ENCODE assay signal across 20 mouse cellular contexts in the genomic region with DNA sequence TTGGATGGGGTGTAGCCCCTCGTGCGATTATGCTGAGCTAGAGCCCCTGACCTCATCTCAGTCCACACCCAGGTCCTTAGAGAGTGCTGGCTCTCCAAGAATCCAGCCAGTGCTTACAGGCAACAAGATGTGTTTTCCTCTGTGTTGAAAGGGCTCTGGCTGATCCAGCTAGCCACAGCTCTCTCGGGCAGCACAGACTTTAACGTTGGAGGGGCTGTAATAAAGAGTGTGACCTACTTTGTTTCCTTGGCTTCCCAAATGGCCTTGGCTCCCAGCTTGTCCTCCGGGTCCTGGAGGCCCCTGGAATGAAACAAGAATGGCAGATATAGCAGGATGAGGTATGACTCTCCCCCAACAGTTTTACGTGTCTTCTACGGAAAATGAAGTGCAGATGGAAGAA.
DNase-seq lines count a peak whose midpoint lies in the region; ATAC-seq and TF ChIP-seq lines count a peak whose summit lies in the region.
"Had no signal": no experiment of that assay in that cellular context is flagged by ENCODE, and none has a peak within 500 bp of the region (broad histone marks: within the 10 kb centered on the region; RNA-seq: fewer than 3 reads in every experiment).

No protein-coding gene starts in this region.

- H3K27ac ChIP-seq in embryonic facial prominence, embryonic 12.5 days = 0 out of 2 replicates have a peak overlapping the region, but pooled peaks have one; percentile 6
- no peak overlapping the region for H3K27ac ChIP-seq in embryonic facial prominence, embryonic 10.5 days (replicated peaks)
- H3K27ac ChIP-seq in embryonic facial prominence, embryonic 14.5 days (replicated peaks; ENCODE audit: low read depth, low read length) = no peak overlapping the region
- H3K27ac ChIP-seq in intestine, postnatal 0 days (ENCODE audit: low read depth, low read length) = no peak overlapping the region
- H3K27ac ChIP-seq: intestine, embryonic 15.5 days; kidney, postnatal 0 days; left cerebral cortex, adult 2 months; midbrain, embryonic 10.5 days; neural tube, embryonic 12.5 days had no signal

- no peak overlapping the region for H3K4me2 ChIP-seq in embryonic facial prominence, embryonic 12.5 days (replicated peaks)
- no peak overlapping the region for H3K4me2 ChIP-seq in embryonic facial prominence, embryonic 14.5 days (ENCODE audit: low read depth, low read length)
- H3K4me2 ChIP-seq in intestine, postnatal 0 days (replicated peaks; ENCODE audit: low read depth) = no peak overlapping the region
- H3K4me2 ChIP-seq: intestine, embryonic 15.5 days; neural tube, embryonic 12.5 days had no signal

- no peak overlapping the region for H3K9ac ChIP-seq in embryonic facial prominence, embryonic 12.5 days
- H3K9ac ChIP-seq in embryonic facial prominence, embryonic 14.5 days (ENCODE audit: low read depth, low read length) = no peak overlapping the region
- H3K9ac ChIP-seq in intestine, postnatal 0 days (ENCODE audit: low read depth, low read length) = no peak overlapping the region
- H3K9ac ChIP-seq: intestine, embryonic 15.5 days; liver, postnatal 0 days; neural tube, embryonic 12.5 days had no signal

- 68% methylated on average over 7 of the region's 7 CpGs for WGBS in embryonic facial prominence, embryonic 12.5 days
- WGBS in embryonic facial prominence, embryonic 10.5 days = 85% methylated on average over 7 of the region's 7 CpGs
- WGBS in embryonic facial prominence, embryonic 14.5 days = 56% methylated on average over 7 of the region's 7 CpGs
- 61% methylated on average over 7 of the region's 7 CpGs for WGBS in intestine, postnatal 0 days

- no peaks in the 10 kb centered on the region for H3K27me3 ChIP-seq in embryonic facial prominence, embryonic 12.5 days
- H3K27me3 ChIP-seq in embryonic facial prominence, embryonic 10.5 days (replicated peaks; ENCODE audit: low read depth, poor library complexity, severe bottlenecking) = no peaks in the 10 kb centered on the region
- H3K27me3 ChIP-seq in embryonic facial prominence, embryonic 14.5 days (replicated peaks; ENCODE audit: control insufficient read depth, insufficient read depth, low read length) = no peaks in the 10 kb centered on the region
- no peaks in the 10 kb centered on the region for H3K27me3 ChIP-seq in intestine, postnatal 0 days (replicated peaks; ENCODE audit: control insufficient read depth, insufficient read depth, low read length)
- H3K27me3 ChIP-seq: intestine, embryonic 15.5 days; neural tube, embryonic 12.5 days had no signal

- H3K4me3 ChIP-seq in embryonic facial prominence, embryonic 12.5 days = no peak overlapping the region
- no peak overlapping the region for H3K4me3 ChIP-seq in embryonic facial prominence, embryonic 10.5 days
- H3K4me3 ChIP-seq in embryonic facial prominence, embryonic 14.5 days (ENCODE audit: low read depth, low read length) = no peak overlapping the region
- no peak overlapping the region for H3K4me3 ChIP-seq in intestine, postnatal 0 days (ENCODE audit: low read depth, low read length)
- H3K4me3 ChIP-seq: intestine, embryonic 15.5 days; left cerebral cortex, adult 2 months; midbrain, embryonic 10.5 days; neural tube, embryonic 12.5 days had no signal

- no peak for DNase-seq in embryonic facial prominence, embryonic 10.5 days (ENCODE audit: low spot score)
- DNase-seq in embryonic facial prominence, embryonic 14.5 days (ENCODE audit: low spot score) = peak; percentile 54
- DNase-seq in gastrocnemius, postnatal 14 days = peak; percentile 66
- DNase-seq in heart, postnatal 25 days (ENCODE audit: low spot score) = peak; percentile 35
- no peak for DNase-seq in left cerebral cortex, postnatal 10 days (ENCODE audit: extremely low spot score in 1 of 2, low spot score in 2 of 2)
- DNase-seq: adrenal gland, postnatal 25 days; cerebellum, adult 2 months; liver; liver, postnatal 0 days; lung, postnatal 36 days; right cerebral cortex, postnatal 25 days; thymus, postnatal 25 days had no signal

- H3K9me3 ChIP-seq in embryonic facial prominence, embryonic 12.5 days = no peaks in the 10 kb centered on the region
- no peaks in the 10 kb centered on the region for H3K9me3 ChIP-seq in embryonic facial prominence, embryonic 10.5 days
- H3K9me3 ChIP-seq in embryonic facial prominence, embryonic 14.5 days (ENCODE audit: control insufficient read depth, low read length) = no peaks in the 10 kb centered on the region
- H3K9me3 ChIP-seq in intestine, postnatal 0 days (ENCODE audit: control insufficient read depth) = no peaks in the 10 kb centered on the region
- H3K9me3 ChIP-seq: intestine, embryonic 15.5 days; midbrain, embryonic 10.5 days; neural tube, embryonic 12.5 days had no signal

- H3K36me3 ChIP-seq in embryonic facial prominence, embryonic 12.5 days = no peaks in the 10 kb centered on the region
- H3K36me3 ChIP-seq in embryonic facial prominence, embryonic 10.5 days (replicated peaks) = no peaks in the 10 kb centered on the region
- no peaks in the 10 kb centered on the region for H3K36me3 ChIP-seq in embryonic facial prominence, embryonic 14.5 days (ENCODE audit: control insufficient read depth, insufficient read depth, low read length)
- H3K36me3 ChIP-seq in intestine, postnatal 0 days (ENCODE audit: control insufficient read depth, insufficient read depth) = no peaks in the 10 kb centered on the region
- H3K36me3 ChIP-seq: intestine, embryonic 15.5 days; midbrain, embryonic 10.5 days; neural tube, embryonic 12.5 days had no signal

- TF ChIP-seq CTCF in intestine, postnatal 0 days (IDR thresholded peaks at IDR 0.05; ENCODE audit: low read depth) = no peak

- ATAC-seq in embryonic facial prominence, embryonic 12.5 days (ENCODE audit: insufficient number of reproducible peaks, insufficient read depth, low FRiP score, low TSS enrichment) = no peak
- ATAC-seq in embryonic facial prominence, embryonic 14.5 days (ENCODE audit: low read depth) = no peak; the same call in 1 of the 2 replicates
- no peak for ATAC-seq in intestine, postnatal 0 days
- ATAC-seq in megakaryocyte progenitor cell, adult 5-6 weeks (replicated peaks; ENCODE audit: poor library complexity) = no peak
- ATAC-seq: intestine, embryonic 15.5 days; liver, postnatal 0 days had no signal

- intact Hi-C loops in gastrocnemius, postnatal 14 days (cut with DNase I; ENCODE audit: low total_unique reads) = no loop called here
- intact Hi-C loops in heart, postnatal 25 days (cut with DNase I) = no loop called here
- intact Hi-C loops in left cerebral cortex, postnatal 10 days (cut with DNase I) = no loop called here

- no peaks in the 10 kb centered on the region; the same call in 1 of the 2 replicates for H3K4me1 ChIP-seq in embryonic facial prominence, embryonic 12.5 days
- H3K4me1 ChIP-seq in embryonic facial prominence, embryonic 10.5 days = peaks cover 6% of the 10 kb centered on the region
- peaks cover 8% of the 10 kb centered on the region; the same call in 1 of the 2 replicates for H3K4me1 ChIP-seq in embryonic facial prominence, embryonic 14.5 days (ENCODE audit: control insufficient read depth, insufficient read depth, low read length)
- no peaks in the 10 kb centered on the region for H3K4me1 ChIP-seq in intestine, postnatal 0 days (replicated peaks; ENCODE audit: control insufficient read depth, insufficient read depth, low read length)
- H3K4me1 ChIP-seq: intestine, embryonic 15.5 days; midbrain, embryonic 10.5 days had no signal

Comparison
In these comparisons a context has a peak if more than half of its experiments do, and no peak if none do; other contexts are left out.
1. DNase-seq: peak in embryonic facial prominence, embryonic 14.5 days (single experiment), gastrocnemius, postnatal 14 days (single experiment) and heart, postnatal 25 days (single experiment); none in embryonic facial prominence, embryonic 10.5 days (single experiment) and left cerebral cortex, postnatal 10 days (0 of 2).